Mouse (Mus musculus) mature B cell (primary cell): ENCODE results near the gene Nox1.
"Not testable (repeated sequence)": the region's sequence is repeated elsewhere in the genome, so short reads cannot be mapped to it uniquely, and the experiment has no call there.

Experiments used
- in situ Hi-C: fragments of 300-500 bp; cut with MboI; formaldehyde crosslinking; loops from 2 replicates; pipeline ENCODE4 v1.14.3; 2019

Nox1 gene

GRCm38 (mm10) chrX:134221856-134222255, at the start of gene Nox1:
Gene Nox1 (minus strand): TSS chrX:134221956.
- in situ Hi-C loops = no loop called here

- in situ Hi-C loops = no loop called here
These were observed 40.4 kb upstream of the Nox1 start for GRCm38 (mm10) chrX:134262129-134262528.

GRCm38 (mm10) chrX:134261191-134261590, 39.4 kb upstream of the Nox1 start:
- in situ Hi-C loops = no loop called here

GRCm38 (mm10) chrX:134248202-134248601, 26.4 kb upstream of the Nox1 start:
- in situ Hi-C loops = no loop called here

- in situ Hi-C loops = no loop called here
These were observed 24.2 kb upstream of the Nox1 start for GRCm38 (mm10) chrX:134245946-134246345.

GRCm38 (mm10) chrX:134238266-134238665, 16.5 kb upstream of the Nox1 start:
- in situ Hi-C loops = no loop called here

GRCm38 (mm10) chrX:134233048-134233447, 11.3 kb upstream of the Nox1 start:
- in situ Hi-C loops = no loop called here

- in situ Hi-C loops = no loop called here
These were observed 1.1 kb downstream of the Nox1 start for GRCm38 (mm10) chrX:134220618-134221017.

GRCm38 (mm10) chrX:134218161-134218560, 3.6 kb downstream of the Nox1 start:
- in situ Hi-C loops = no loop called here

GRCm38 (mm10) chrX:134211151-134211642, 10.6 kb downstream of the Nox1 start:
- in situ Hi-C loops = no loop called here

- in situ Hi-C loops = no loop called here
These were observed 13.3 kb downstream of the Nox1 start for GRCm38 (mm10) chrX:134208491-134208890.

- in situ Hi-C loops = not testable (repeated sequence)
These were observed 34.6 kb downstream of the Nox1 start, which contains the start of gene Arl13a for GRCm38 (mm10) chrX:134187201-134187600. Gene Arl13a (plus strand): TSS chrX:134187501.

- in situ Hi-C loops = no loop called here
These were observed 47.1 kb downstream of the Nox1 start for GRCm38 (mm10) chrX:134174699-134175098.

- in situ Hi-C loops = no loop called here
These were observed 51.2 kb downstream of the Nox1 start for GRCm38 (mm10) chrX:134170584-134170983.

GRCm38 (mm10) chrX:134163484-134163883, 58.3 kb downstream of the Nox1 start:
- in situ Hi-C loops = no loop called here

GRCm38 (mm10) chrX:134162826-134163225, 58.9 kb downstream of the Nox1 start:
- in situ Hi-C loops = no loop called here

GRCm38 (mm10) chrX:134162043-134162720, 59.6 kb downstream of the Nox1 start, which contains the start of gene Xkrx:
Gene Xkrx (minus strand): TSS chrX:134162076.
- in situ Hi-C loops = no loop called here

GRCm38 (mm10) chrX:134160442-134160841, 61.3 kb downstream of the Nox1 start:
- in situ Hi-C loops = no loop called here

GRCm38 (mm10) chrX:134158151-134158550, 63.6 kb downstream of the Nox1 start:
- in situ Hi-C loops = no loop called here

- in situ Hi-C loops = no loop called here
These were observed 79.8 kb downstream of the Nox1 start for GRCm38 (mm10) chrX:134141986-134142385.

- in situ Hi-C loops = no loop called here
These were observed 80.2 kb downstream of the Nox1 start for GRCm38 (mm10) chrX:134141551-134141950.

- in situ Hi-C loops = no loop called here
These were observed 81.7 kb downstream of the Nox1 start for GRCm38 (mm10) chrX:134140024-134140423.

GRCm38 (mm10) chrX:134133821-134134220, 87.9 kb downstream of the Nox1 start:
- in situ Hi-C loops = no loop called here

- in situ Hi-C loops = no loop called here
These were observed 89.5 kb downstream of the Nox1 start for GRCm38 (mm10) chrX:134132295-134132694.
